Mouse (Mus musculus): Measurements from ENCODE around the gene Vamp2.

Vamp2 gene

GRCm38 (mm10) chr11:69088103-69088855 lies at the start of gene Vamp2:
TSS of gene Vamp2 (plus strand) at chr11:69088490.
- peak; percentile 91 for DNase-seq

- peak; percentile 89 for DNase-seq
These were observed 42.5 kb upstream of the Vamp2 start, which contains the start of gene Aurkb for GRCm38 (mm10) chr11:69045531-69046394. TSS of gene Aurkb (plus strand) at chr11:69045647.

GRCm38 (mm10) chr11:69046395-69046774 lies 41.9 kb upstream of the Vamp2 start:
- DNase-seq, result no peak

- no peak for DNase-seq
These were observed 40.7 kb upstream of the Vamp2 start for GRCm38 (mm10) chr11:69047592-69047991.

GRCm38 (mm10) chr11:69048151-69048550 lies 40.1 kb upstream of the Vamp2 start:
- DNase-seq, result no peak

GRCm38 (mm10) chr11:69050748-69051147 lies 37.5 kb upstream of the Vamp2 start:
- no peak for DNase-seq

- DNase-seq, result no peak
These were observed 36.5 kb upstream of the Vamp2 start for GRCm38 (mm10) chr11:69051771-69052170.

GRCm38 (mm10) chr11:69052824-69053421 lies 35.4 kb upstream of the Vamp2 start:
- DNase-seq, result no peak

- no peak for DNase-seq
These were observed 34.4 kb upstream of the Vamp2 start for GRCm38 (mm10) chr11:69053848-69054247.

- DNase-seq, result no peak
These were observed 30.0 kb upstream of the Vamp2 start for GRCm38 (mm10) chr11:69058265-69058664.

GRCm38 (mm10) chr11:69058729-69059356 lies 29.4 kb upstream of the Vamp2 start:
- DNase-seq, result no peak

GRCm38 (mm10) chr11:69059357-69059974 lies 28.8 kb upstream of the Vamp2 start, which contains the start of gene Borcs6:
TSS of gene Borcs6 (plus strand) at chr11:69059717.
- peak; percentile 93 for DNase-seq

GRCm38 (mm10) chr11:69059975-69060411 lies 28.3 kb upstream of the Vamp2 start:
- DNase-seq, result no peak

- DNase-seq, result no peak
These were observed 27.6 kb upstream of the Vamp2 start for GRCm38 (mm10) chr11:69060448-69061254.

- no peak for DNase-seq
These were observed 26.9 kb upstream of the Vamp2 start for GRCm38 (mm10) chr11:69061255-69061912.

GRCm38 (mm10) chr11:69062194-69062760 lies 26.0 kb upstream of the Vamp2 start:
- peak; percentile 86 for DNase-seq

GRCm38 (mm10) chr11:69062761-69063224 lies 25.5 kb upstream of the Vamp2 start:
- peak; percentile 99 for DNase-seq

GRCm38 (mm10) chr11:69063413-69064201 lies 24.7 kb upstream of the Vamp2 start:
- DNase-seq, result peak; percentile 91

Data from lung, postnatal 14 days (tissue).